Mouse (Mus musculus) cerebellum, adult 2 months (tissue): ENCODE measurements at regions not wholly inside any gene's neighbourhood (a gene's known extent, or its start where the extent isn't known, plus 50 kb on each side); places are given as distances from the start of the nearest gene placed in this dataset.

ENCODE experiments used
- DNase-seq, 2 experiments: peaks; one replicate each; pipeline ENCODE4 v3.0.0; 2021
- H3K27ac ChIP-seq: fragments of 200-500 bp; 2 replicates; pipeline ENCODE4 v1.5.1; 2012; ENCODE audit warnings: low read length, control low read depth, inconsistent platforms; ENCODE audit not compliant: insufficient read depth
- H3K27me3 ChIP-seq: fragments of 200-500 bp; 2 replicates; pipeline ENCODE4 v1.6.1; 2012; ENCODE audit warnings: inconsistent platforms, mild to moderate bottlenecking, low read length, moderate library complexity; ENCODE audit not compliant: control insufficient read depth, insufficient read depth
- H3K4me1 ChIP-seq: fragments of 200-500 bp; 2 replicates; pipeline ENCODE4 v1.6.1; 2011; ENCODE audit warnings: low read length; ENCODE audit not compliant: control insufficient read depth, insufficient read depth
- H3K4me3 ChIP-seq: fragments of 200-500 bp; replicated peaks from 2 replicates; pipeline ENCODE3; 2011; ENCODE audit warnings: mild to moderate bottlenecking, low read depth, low read length, control low read depth; ENCODE audit not compliant: insufficient read depth
- CTCF ChIP-seq: fragments of 200-500 bp; IDR thresholded peaks from 2 replicates; pipeline ENCODE4 v1.5.1; 2011; ENCODE audit warnings: low read depth, mild to moderate bottlenecking, control low read depth, low read length, moderate library complexity, borderline replicate concordance; ENCODE audit not compliant: insufficient read depth
- POLR2A ChIP-seq: fragments of 200-500 bp; IDR thresholded peaks from 2 replicates; pipeline ENCODE4 v1.6.1; 2011; ENCODE audit warnings: low read length, control low read depth, borderline replicate concordance; ENCODE audit not compliant: insufficient read depth
- WGBS: fragments of 180-500 bp; shearing (Covaris S2); methylation state at CpG from one replicate; pipeline ENCODE4 v1.1.7; 2018; 5-methylcytosine and 5-hydroxymethylcytosine counted together

GRCm38 (mm10) chr1:80030635-80031034 lies 169.7 kb upstream of the Serpine2 start:
- TF ChIP-seq CTCF (no peak), POLR2A (no peak)
- Histone ChIP-seq H3K4me3 (no peak overlapping the region), H3K27ac (no peak overlapping the region), H3K27me3 (no peaks in the 10 kb centered on the region; the same call in 1 of the 2 replicates), H3K4me1 (no peaks in the 10 kb centered on the region)
- WGBS: 86% methylated on average over 1 of the region's 1 CpGs
- no peak for DNase-seq

DNA sequence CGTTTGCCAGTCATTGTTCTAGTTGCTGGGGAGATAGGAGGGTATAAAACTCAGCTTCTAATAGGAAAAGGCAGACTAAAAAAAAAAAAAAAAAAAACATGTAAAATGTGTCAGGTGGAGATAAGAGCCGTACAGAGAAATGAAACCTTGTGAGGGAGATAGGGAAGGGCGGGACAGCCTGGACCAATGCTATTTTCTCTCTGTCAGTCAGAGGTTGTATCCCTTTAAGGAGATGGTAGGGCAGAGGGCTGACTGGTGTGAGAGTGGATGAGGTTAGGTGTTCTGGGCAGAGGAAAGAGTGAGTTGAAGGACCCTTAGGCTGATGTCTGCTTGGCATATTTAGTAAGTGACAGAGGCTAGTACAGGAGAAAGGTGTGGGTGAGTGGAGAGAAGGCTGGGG lies 169.2 kb upstream of the Serpine2 start:
- Histone ChIP-seq H3K4me1 (no peaks in the 10 kb centered on the region), H3K4me3 (no peak overlapping the region), H3K27ac (no peak overlapping the region), H3K27me3 (no peaks in the 10 kb centered on the region; the same call in 1 of the 2 replicates)
- TF ChIP-seq POLR2A (no peak), CTCF (no peak)
- 93% methylated on average over 3 of the region's 3 CpGs for WGBS
- no peak for DNase-seq

GRCm38 (mm10) chr1:80025863-80026616 lies 165.1 kb upstream of the Serpine2 start:
- TF ChIP-seq CTCF: no peak
- Histone ChIP-seq H3K4me1 (no peaks in the 10 kb centered on the region), H3K27me3 (no peaks in the 10 kb centered on the region), H3K27ac (no peak overlapping the region), H3K4me3 (no peak overlapping the region)
- 90% methylated on average over 4 of the region's 4 CpGs for WGBS
- no peak for DNase-seq

DNA sequence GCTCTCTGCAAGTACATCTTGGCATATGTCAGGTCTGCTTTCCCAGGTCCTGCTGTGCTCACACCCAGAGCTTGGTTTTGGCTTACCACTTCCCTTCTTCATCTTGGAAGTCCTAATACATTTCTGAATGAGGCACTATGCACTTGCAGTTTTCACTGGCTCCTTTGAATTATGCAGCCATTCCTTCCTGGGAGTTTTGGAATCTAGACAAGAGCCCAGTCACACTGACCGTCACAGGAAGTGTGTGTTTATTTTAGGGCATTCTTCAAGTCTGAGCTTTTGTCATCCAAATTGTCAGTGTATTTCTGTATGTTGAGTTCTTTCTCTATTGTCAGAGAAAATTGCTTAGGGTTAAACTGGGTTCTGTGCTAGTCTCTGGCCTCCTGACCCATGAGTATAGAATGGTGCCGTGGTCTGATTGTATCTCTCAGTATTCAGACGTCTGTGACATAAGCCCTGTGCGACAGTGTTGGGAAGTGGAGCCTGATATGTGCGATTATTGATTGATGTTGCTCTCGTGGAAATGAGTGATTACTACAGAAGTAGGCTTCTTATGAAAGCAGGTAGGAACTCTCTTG lies 162.6 kb upstream of the Serpine2 start:
- no peak for DNase-seq
- no peaks in the 10 kb centered on the region for H3K4me1 ChIP-seq

DNA sequence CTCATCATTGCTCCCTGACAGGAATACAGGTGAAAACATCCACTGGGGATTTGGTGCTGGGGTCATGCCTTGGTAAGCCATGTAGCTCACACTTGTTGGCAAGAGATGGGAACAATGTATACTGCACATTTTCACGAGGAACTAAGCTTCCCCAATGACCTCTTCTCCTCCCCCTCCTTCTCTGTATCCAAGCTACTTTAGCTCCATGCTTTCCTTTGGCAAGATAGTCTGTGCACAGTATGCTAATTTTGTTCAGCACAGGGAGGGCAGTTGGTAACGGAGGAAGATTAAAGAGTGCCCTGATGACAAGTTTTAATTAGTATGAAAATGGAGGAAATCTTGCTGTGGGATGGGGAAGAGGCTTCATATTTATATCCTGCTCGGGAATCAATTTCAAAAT lies 160.9 kb upstream of the Serpine2 start:
- no peaks in the 10 kb centered on the region for H3K27me3 ChIP-seq
- DNase-seq: no peak
- no peak overlapping the region for H3K27ac ChIP-seq
- WGBS: 19% methylated on average over 3 of the region's 3 CpGs
- H3K4me3 ChIP-seq: no peak overlapping the region
- TF ChIP-seq POLR2A: no peak
- TF ChIP-seq CTCF: no peak
- no peaks in the 10 kb centered on the region for H3K4me1 ChIP-seq

More for the DNA sequence above, 162.6 kb upstream of the Serpine2 start:
- no peak overlapping the region for H3K4me3 ChIP-seq
- no peak overlapping the region for H3K27ac ChIP-seq
- H3K27me3 ChIP-seq: no peaks in the 10 kb centered on the region
- TF ChIP-seq POLR2A (no peak), CTCF (no peak)
- 71% methylated on average over 6 of the region's 6 CpGs for WGBS

GRCm38 (mm10) chr1:80018391-80019065 lies 157.5 kb upstream of the Serpine2 start:
- Histone ChIP-seq H3K4me1 (no peaks in the 10 kb centered on the region), H3K27ac (no peak overlapping the region), H3K27me3 (no peaks in the 10 kb centered on the region), H3K4me3 (no peak overlapping the region)
- peak in 1 of 2 experiments; percentile 4 for DNase-seq
- 63% methylated on average over 11 of the region's 11 CpGs for WGBS
- TF ChIP-seq CTCF (no peak), POLR2A (no peak)

DNA sequence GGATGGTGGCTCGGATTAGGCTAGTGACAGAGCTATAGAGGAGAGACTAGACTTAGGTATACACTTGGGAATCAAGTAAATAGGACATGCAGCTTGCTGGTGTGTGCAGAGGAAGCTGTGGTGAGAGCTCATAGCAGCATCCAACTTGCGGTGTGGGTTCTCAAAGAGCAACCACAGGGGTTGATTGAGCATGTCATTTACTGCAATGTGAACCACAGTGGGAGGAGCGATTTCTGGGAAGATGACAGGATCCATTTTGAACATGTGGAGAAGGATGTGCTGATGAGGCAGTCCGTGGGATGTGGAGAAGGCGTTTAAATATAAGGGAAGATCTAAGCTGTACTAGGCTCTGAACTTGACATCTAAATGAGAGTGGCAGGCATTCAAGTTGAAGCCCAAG lies 154.5 kb upstream of the Serpine2 start:
- no peak for DNase-seq
- no peaks in the 10 kb centered on the region for H3K27me3 ChIP-seq
- H3K4me3 ChIP-seq: no peak overlapping the region
- H3K27ac ChIP-seq: no peak overlapping the region
- TF ChIP-seq POLR2A: no peak
- TF ChIP-seq CTCF: no peak
- 42% methylated on average over 5 of the region's 5 CpGs for WGBS
- H3K4me1 ChIP-seq: no peaks in the 10 kb centered on the region

DNA sequence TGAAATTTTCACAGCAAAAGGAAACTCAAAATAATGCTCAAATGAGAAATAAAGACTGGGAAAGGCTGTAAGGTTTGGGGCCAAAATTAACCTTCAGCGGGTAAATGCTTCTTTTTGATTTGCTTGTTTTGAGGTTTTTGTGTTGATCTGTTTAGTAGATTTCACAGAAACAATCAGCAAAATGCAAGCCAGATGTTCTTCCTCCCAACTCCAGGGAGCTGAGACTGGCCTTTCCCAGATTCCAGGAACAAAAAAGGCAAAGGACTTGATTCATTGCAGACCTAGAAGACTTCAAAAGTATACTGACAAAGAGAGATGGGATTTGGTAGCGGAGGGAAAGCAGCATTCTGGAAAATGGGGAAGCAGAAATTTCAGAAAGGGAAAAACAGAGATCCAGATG lies 153.6 kb upstream of the Serpine2 start:
- TF ChIP-seq CTCF (no peak), POLR2A (no peak)
- Histone ChIP-seq H3K4me3 (no peak overlapping the region), H3K27ac (no peak overlapping the region), H3K4me1 (no peaks in the 10 kb centered on the region), H3K27me3 (no peaks in the 10 kb centered on the region)
- 97% methylated on average over 2 of the region's 2 CpGs for WGBS
- no peak for DNase-seq
